Mouse (Mus musculus) layer of hippocampus, adult 9-11 months (tissue): Measurements from ENCODE around the gene Wdr20rt.
A peak's percentile ranks its signal among the peaks of the same experiment; 100 is the strongest.
"Not testable (repeated sequence)": the region's sequence is repeated elsewhere in the genome, so short reads cannot be mapped to it uniquely, and the experiment has no call there.

Experiments
- DNase-seq: peaks from one replicate; pipeline ENCODE4 v3.0.0; 2022

Wdr20rt gene

GRCm38 (mm10) chr12:65225467-65225945 lies at the start of gene Wdr20rt:
Gene Wdr20rt (plus strand): TSS chr12:65225517.
- DNase-seq = no peak

- no peak for DNase-seq
These were observed 38.0 kb upstream of the Wdr20rt start for GRCm38 (mm10) chr12:65187365-65187764.

- no peak for DNase-seq
These were observed 36.1 kb upstream of the Wdr20rt start for GRCm38 (mm10) chr12:65189213-65189612.

- DNase-seq = no peak
These were observed 31.2 kb upstream of the Wdr20rt start for GRCm38 (mm10) chr12:65194003-65194530.

GRCm38 (mm10) chr12:65201812-65202211 lies 23.5 kb upstream of the Wdr20rt start:
- no peak for DNase-seq

- DNase-seq = no peak
These were observed 18.9 kb upstream of the Wdr20rt start for GRCm38 (mm10) chr12:65206431-65206830.

GRCm38 (mm10) chr12:65216404-65216840 lies 8.9 kb upstream of the Wdr20rt start:
- DNase-seq = no peak

GRCm38 (mm10) chr12:65228628-65229027 lies 3.3 kb downstream of the Wdr20rt start:
- DNase-seq = no peak

- no peak for DNase-seq
These were observed 3.7 kb downstream of the Wdr20rt start for GRCm38 (mm10) chr12:65229041-65229440.

GRCm38 (mm10) chr12:65232801-65233200 lies 7.5 kb downstream of the Wdr20rt start:
- DNase-seq = not testable (repeated sequence)

- no peak for DNase-seq
These were observed 24.9 kb downstream of the Wdr20rt start for GRCm38 (mm10) chr12:65250116-65250738.

GRCm38 (mm10) chr12:65256887-65257286 lies 31.6 kb downstream of the Wdr20rt start:
- DNase-seq = no peak

GRCm38 (mm10) chr12:65258212-65259138 lies 33.2 kb downstream of the Wdr20rt start:
- DNase-seq = no peak

- DNase-seq = peak; percentile 32
These were observed 34.1 kb downstream of the Wdr20rt start for GRCm38 (mm10) chr12:65259139-65260111.

GRCm38 (mm10) chr12:65268311-65268984 lies 43.1 kb downstream of the Wdr20rt start:
- DNase-seq = no peak

- no peak for DNase-seq
These were observed 44.1 kb downstream of the Wdr20rt start for GRCm38 (mm10) chr12:65269406-65269805.

- no peak for DNase-seq
These were observed 48.5 kb downstream of the Wdr20rt start for GRCm38 (mm10) chr12:65273807-65274206.
